Mouse (Mus musculus): ENCODE measurements around the gene Coq5. TPM values are rescaled to one million over a fixed set of nuclear protein-coding genes. Genes with fewer than 3 reads are reported as not detected.

Gene Coq5
- 10 to 100 TPM; 40.9 to 42.6 TPM for total RNA-seq (2021)
- long read RNA-seq, experiment 1, transcript Coq5-201 (7 exons, 2,037 nt), result major isoform, 41 of 46 reads
- long read RNA-seq, experiment 1, partial matches to known transcripts, result 1 of 46 reads
- long read RNA-seq, experiment 1, other reads (novel, unspliced or antisense), result 2 of 46 reads
- long read RNA-seq, experiment 2, transcript Coq5-201 (7 exons, 2,037 nt), result major isoform, 63 of 68 reads
- long read RNA-seq, experiment 2, partial matches to known transcripts, result 0 of 68 reads
- long read RNA-seq, experiment 2, other reads (novel, unspliced or antisense), result 4 of 68 reads

- H3K4me3 ChIP-seq, result peak within 1 kb of the TSS; percentile 97
Observed at GRCm38 (mm10) chr5:115279226-115280049, at the start of gene Coq5. Coq5 (plus strand) TSS chr5:115279666.

GRCm38 (mm10) chr5:115230830-115231551 lies 48.5 kb upstream of the Coq5 start:
- no peak overlapping the region; the same call in 1 of the 2 replicates for H3K27ac ChIP-seq
- DNase-seq (ENCODE audit: low spot score in 2 of 2), result no peak

More at GRCm38 (mm10) chr5:115279226-115280049, at the start of gene Coq5:
- TF ChIP-seq CTCF (conservative IDR thresholded peaks at IDR 0.05), result no peak
- DNase-seq (ENCODE audit: low spot score in 2 of 2), result peak; percentile 81 to 93
- H3K27ac ChIP-seq, result peak within 1 kb of the TSS; percentile 86

GRCm38 (mm10) chr5:115231552-115232120 lies 47.8 kb upstream of the Coq5 start:
- peak; percentile 55 for TF ChIP-seq CTCF (conservative IDR thresholded peaks at IDR 0.05)
- no peak overlapping the region; the same call in 1 of the 2 replicates for H3K27ac ChIP-seq
- no peak for DNase-seq (ENCODE audit: low spot score in 2 of 2)
- H3K4me3 ChIP-seq, result no peak overlapping the region

More at GRCm38 (mm10) chr5:115230830-115231551, 48.5 kb upstream of the Coq5 start:
- H3K4me3 ChIP-seq, result no peak overlapping the region
- no peak for TF ChIP-seq CTCF (conservative IDR thresholded peaks at IDR 0.05)

- H3K27ac ChIP-seq, result no peak overlapping the region
- DNase-seq (ENCODE audit: low spot score in 2 of 2), result no peak
- TF ChIP-seq CTCF (conservative IDR thresholded peaks at IDR 0.05), result no peak
- no peak overlapping the region for H3K4me3 ChIP-seq
Observed at GRCm38 (mm10) chr5:115232516-115232915, 47.0 kb upstream of the Coq5 start.

- peak; percentile 45 for TF ChIP-seq CTCF (conservative IDR thresholded peaks at IDR 0.05)
- H3K27ac ChIP-seq, result no peak overlapping the region
- no peak overlapping the region for H3K4me3 ChIP-seq
- DNase-seq (ENCODE audit: low spot score in 2 of 2), result no peak
Observed at GRCm38 (mm10) chr5:115233031-115233780, 46.3 kb upstream of the Coq5 start.

- no peak for DNase-seq (ENCODE audit: low spot score in 2 of 2)
- no peak for TF ChIP-seq CTCF (conservative IDR thresholded peaks at IDR 0.05)
- Histone ChIP-seq H3K27ac (peak overlapping the region; percentile 94), H3K4me3 (no peak overlapping the region)
Observed at GRCm38 (mm10) chr5:115234519-115234918, 44.9 kb upstream of the Coq5 start.

GRCm38 (mm10) chr5:115235323-115235771 lies 44.1 kb upstream of the Coq5 start:
- H3K4me3 ChIP-seq, result peak overlapping the region; percentile 68
- TF ChIP-seq CTCF (conservative IDR thresholded peaks at IDR 0.05), result no peak
- peak overlapping the region; percentile 94 for H3K27ac ChIP-seq
- DNase-seq (ENCODE audit: low spot score in 2 of 2), result peak; percentile 77 to 78

GRCm38 (mm10) chr5:115235786-115236263 lies 43.6 kb upstream of the Coq5 start, which contains the start of gene Pop5:
Pop5 (plus strand) TSS chr5:115235836.
- H3K4me3 ChIP-seq, result peak within 1 kb of the TSS; percentile 68
- TF ChIP-seq CTCF (conservative IDR thresholded peaks at IDR 0.05), result peak; percentile 95
- H3K27ac ChIP-seq, result peak within 1 kb of the TSS; percentile 94
- DNase-seq (ENCODE audit: low spot score in 2 of 2), result peak; percentile 85 to 94

GRCm38 (mm10) chr5:115237803-115238728 lies 41.4 kb upstream of the Coq5 start:
- DNase-seq (ENCODE audit: low spot score in 2 of 2), result peak; percentile 92 to 93
- Histone ChIP-seq H3K4me3 (peak overlapping the region; percentile 98), H3K27ac (peak overlapping the region; percentile 93)
- peak; percentile 62 for TF ChIP-seq CTCF (conservative IDR thresholded peaks at IDR 0.05)

GRCm38 (mm10) chr5:115238729-115239195 lies 40.7 kb upstream of the Coq5 start:
- H3K27ac ChIP-seq, result peak overlapping the region; percentile 93
- H3K4me3 ChIP-seq, result peak overlapping the region; percentile 98
- TF ChIP-seq CTCF (conservative IDR thresholded peaks at IDR 0.05), result no peak; the same call in 1 of the 2 replicates
- DNase-seq (ENCODE audit: low spot score in 2 of 2), result no peak
